Mouse (Mus musculus): ENCODE data around the gene Synj2bp. TPM values are rescaled to one million over a fixed set of nuclear protein-coding genes. Genes with fewer than 3 reads are reported as not detected.

Gene Synj2bp
- 25.3 and 26.1 TPM in 2 replicates for polyA plus RNA-seq (2015; fragmentation: Nextera tagmentation; extraction: Ambion mirVana)

GRCm38 (mm10) chr12:81532316-81533028 is at the start of gene Synj2bp, which contains the start of gene Gm20498:
TSS of gene Synj2bp (minus strand) at chr12:81532911.
TSS of gene Gm20498 (minus strand) at chr12:81532905.

GRCm38 (mm10) chr12:81568374-81568773 is 35.7 kb upstream of the Synj2bp start, which contains the start of gene Adam21:
TSS of gene Adam21 (minus strand) at chr12:81568474.

GRCm38 (mm10) chr12:81484727-81485191 is 48.0 kb downstream of the Synj2bp start, which contains the start of gene Cox16:
TSS of gene Cox16 (minus strand) at chr12:81485127.

Other genes with a start within 250 kb of the Synj2bp start
- gene Slc8a3, start 199.7 kb downstream of the Synj2bp start, polyA plus RNA-seq (2015; fragmentation: Nextera tagmentation; extraction: Ambion mirVana): 13.5 and 15.5 TPM in 2 replicates
- gene Gm4787, start 153.4 kb downstream of the Synj2bp start, polyA plus RNA-seq (2015; fragmentation: Nextera tagmentation; extraction: Ambion mirVana): 0.14 and 0.15 TPM in 2 replicates
- 0.08 and 0.11 TPM in 2 replicates for gene Adam4, start 111.0 kb downstream of the Synj2bp start, polyA plus RNA-seq (2015; fragmentation: Nextera tagmentation; extraction: Ambion mirVana)
- 120 and 146 TPM in 2 replicates for gene Cox16, start 47.8 kb downstream of the Synj2bp start, polyA plus RNA-seq (2015; fragmentation: Nextera tagmentation; extraction: Ambion mirVana)
- 45.6 and 48.1 TPM in 2 replicates for gene Gm20498, start within 50 bp of the Synj2bp start, polyA plus RNA-seq (2015; fragmentation: Nextera tagmentation; extraction: Ambion mirVana)
- gene Adam21, start 35.6 kb upstream of the Synj2bp start, polyA plus RNA-seq (2015; fragmentation: Nextera tagmentation; extraction: Ambion mirVana): 0.40 and 0.57 TPM in 2 replicates
- 34.2 and 34.9 TPM in 2 replicates for gene Med6, start 62.1 kb upstream of the Synj2bp start, polyA plus RNA-seq (2015; fragmentation: Nextera tagmentation; extraction: Ambion mirVana)
- gene Ttc9, start 98.3 kb upstream of the Synj2bp start, polyA plus RNA-seq (2015; fragmentation: Nextera tagmentation; extraction: Ambion mirVana): 24.2 and 25.3 TPM in 2 replicates
- gene Map3k9, start 248.3 kb upstream of the Synj2bp start, polyA plus RNA-seq (2015; fragmentation: Nextera tagmentation; extraction: Ambion mirVana): 11.3 and 11.5 TPM in 2 replicates

Measured in neural tube, postnatal 0 days (tissue).